Mouse (Mus musculus): ENCODE results near the gene Anapc11. TPM values are rescaled to one million over a fixed set of nuclear protein-coding genes. Genes with fewer than 3 reads are reported as not detected.
A peak's percentile ranks its signal among the peaks of the same experiment; 100 is the strongest.

Gene Anapc11
- polyA plus RNA-seq, 1 experiment from 2014 or later = 192 TPM

GRCm38 (mm10) chr11:120583937-120584336 is 14.3 kb upstream of the Anapc11 start:
- 100% methylated on average over 1 of the region's 1 CpGs for WGBS
- Histone ChIP-seq H3K9ac (no peak overlapping the region), H3K4me3 (no peak overlapping the region), H3K4me2 (no peak overlapping the region), H3K4me1 (replicated peaks) (peaks cover 27% of the 10 kb centered on the region), H3K9me3 (no peaks in the 10 kb centered on the region), H3K36me3 (peaks cover 60% of the 10 kb centered on the region), H3K27ac (replicated peaks) (no peak overlapping the region), H3K27me3 (no peaks in the 10 kb centered on the region)
- ATAC-seq (ENCODE audit: low read depth) = no peak

GRCm38 (mm10) chr11:120588531-120588930 is 9.7 kb upstream of the Anapc11 start:
- Histone ChIP-seq H3K27me3 (no peaks in the 10 kb centered on the region), H3K4me2 (no peak overlapping the region), H3K9me3 (no peaks in the 10 kb centered on the region), H3K4me1 (replicated peaks) (no peaks in the 10 kb centered on the region), H3K9ac (no peak overlapping the region), H3K36me3 (peaks cover 97% of the 10 kb centered on the region), H3K27ac (replicated peaks) (no peak overlapping the region), H3K4me3 (no peak overlapping the region)
- 93% methylated on average over 6 of the region's 6 CpGs for WGBS
- ATAC-seq (ENCODE audit: low read depth) = no peak

GRCm38 (mm10) chr11:120597240-120598235 is 683 bp upstream of the Anapc11 start:
- Histone ChIP-seq H3K9ac (peak overlapping the region; percentile 98), H3K4me1 (replicated peaks) (peaks cover 34% of the 10 kb centered on the region), H3K36me3 (peaks cover 63% of the 10 kb centered on the region), H3K27me3 (no peaks in the 10 kb centered on the region), H3K4me3 (peak overlapping the region; percentile 99), H3K27ac (replicated peaks) (peak overlapping the region; percentile 93), H3K4me2 (peak overlapping the region; percentile 99), H3K9me3 (no peaks in the 10 kb centered on the region)
- ATAC-seq (ENCODE audit: low read depth) = peak; percentile 71
- WGBS = 6% methylated on average over 92 of the region's 99 CpGs

GRCm38 (mm10) chr11:120598990-120599549 is 849 bp downstream of the Anapc11 start:
- Histone ChIP-seq H3K36me3 (peaks cover 62% of the 10 kb centered on the region), H3K9me3 (no peaks in the 10 kb centered on the region), H3K9ac (peak overlapping the region; percentile 98), H3K27ac (replicated peaks) (peak overlapping the region; percentile 93), H3K4me1 (replicated peaks) (peaks cover 34% of the 10 kb centered on the region), H3K4me3 (peak overlapping the region; percentile 99), H3K27me3 (no peaks in the 10 kb centered on the region), H3K4me2 (peak overlapping the region; percentile 99)
- WGBS = 48% methylated on average over 17 of the region's 17 CpGs
- no peak for ATAC-seq (ENCODE audit: low read depth)

- 94% methylated on average over 3 of the region's 3 CpGs for WGBS
- no peak overlapping the region for H3K27ac ChIP-seq (replicated peaks)
- H3K27me3 ChIP-seq = no peaks in the 10 kb centered on the region
- no peak for ATAC-seq (ENCODE audit: low read depth)
- no peak overlapping the region for H3K9ac ChIP-seq
- peaks cover 63% of the 10 kb centered on the region for H3K36me3 ChIP-seq
- peaks cover 34% of the 10 kb centered on the region for H3K4me1 ChIP-seq (replicated peaks)
- H3K4me2 ChIP-seq = no peak overlapping the region
- no peaks in the 10 kb centered on the region for H3K9me3 ChIP-seq
- no peak overlapping the region for H3K4me3 ChIP-seq
These were observed 2.5 kb downstream of the Anapc11 start for GRCm38 (mm10) chr11:120600716-120601115.

GRCm38 (mm10) chr11:120603545-120603944 is 5.3 kb downstream of the Anapc11 start:
- Histone ChIP-seq H3K36me3 (peaks cover 66% of the 10 kb centered on the region), H3K9ac (no peak overlapping the region), H3K4me3 (no peak overlapping the region), H3K4me1 (replicated peaks) (peaks cover 24% of the 10 kb centered on the region), H3K4me2 (no peak overlapping the region), H3K27me3 (peaks cover 3% of the 10 kb centered on the region), H3K27ac (replicated peaks) (no peak overlapping the region), H3K9me3 (no peaks in the 10 kb centered on the region)
- no peak for ATAC-seq (ENCODE audit: low read depth)
- WGBS = 84% methylated on average over 2 of the region's 2 CpGs

- Histone ChIP-seq H3K9ac (no peak overlapping the region), H3K4me1 (replicated peaks) (peaks cover 18% of the 10 kb centered on the region)
- ATAC-seq (ENCODE audit: low read depth) = no peak
These were observed 7.4 kb downstream of the Anapc11 start for GRCm38 (mm10) chr11:120605667-120606066.

GRCm38 (mm10) chr11:120606764-120607163 is 8.5 kb downstream of the Anapc11 start:
- no peak overlapping the region for H3K9ac ChIP-seq
- H3K27me3 ChIP-seq = peaks cover 16% of the 10 kb centered on the region
- no peak overlapping the region for H3K27ac ChIP-seq (replicated peaks)
- H3K4me2 ChIP-seq = no peak overlapping the region
- H3K9me3 ChIP-seq = no peaks in the 10 kb centered on the region
- peaks cover 74% of the 10 kb centered on the region for H3K36me3 ChIP-seq
- H3K4me3 ChIP-seq = no peak overlapping the region
- H3K4me1 ChIP-seq (replicated peaks) = peaks cover 18% of the 10 kb centered on the region
- WGBS = 70% methylated on average over 4 of the region's 4 CpGs
- ATAC-seq (ENCODE audit: low read depth) = no peak

More at GRCm38 (mm10) chr11:120605667-120606066, 7.4 kb downstream of the Anapc11 start:
- Histone ChIP-seq H3K4me3 (no peak overlapping the region), H3K36me3 (peaks cover 71% of the 10 kb centered on the region), H3K9me3 (no peaks in the 10 kb centered on the region), H3K27ac (replicated peaks) (no peak overlapping the region), H3K27me3 (peaks cover 16% of the 10 kb centered on the region), H3K4me2 (no peak overlapping the region)
- whole genome bisulfite sequencing = 92% methylated on average over 7 of the region's 7 CpGs

GRCm38 (mm10) chr11:120608241-120609034 is 10.2 kb downstream of the Anapc11 start, which contains the start of gene Npb:
Npb (plus strand) TSS chr11:120608477.
- peaks cover 74% of the 10 kb centered on the region for H3K36me3 ChIP-seq
- H3K4me2 ChIP-seq = peak within 1 kb of the TSS; percentile 51
- peaks cover 16% of the 10 kb centered on the region for H3K27me3 ChIP-seq
- peaks cover 18% of the 10 kb centered on the region for H3K4me1 ChIP-seq (replicated peaks)
- no peak; the same call in 1 of the 2 replicates for ATAC-seq (ENCODE audit: low read depth)
- peak within 1 kb of the TSS; percentile 62 for H3K9ac ChIP-seq
- peak within 1 kb of the TSS; percentile 24 for H3K4me3 ChIP-seq
- WGBS = 4% methylated on average over 45 of the region's 45 CpGs
- H3K27ac ChIP-seq (replicated peaks) = no peak within 1 kb of the TSS
- no peaks in the 10 kb centered on the region for H3K9me3 ChIP-seq

GRCm38 (mm10) chr11:120609250-120609649 is 11.0 kb downstream of the Anapc11 start:
- WGBS = 44% methylated on average over 8 of the region's 8 CpGs

GRCm38 (mm10) chr11:120610477-120611046 is 12.3 kb downstream of the Anapc11 start:
- no peak overlapping the region for H3K4me2 ChIP-seq
- no peak overlapping the region for H3K4me3 ChIP-seq
- ATAC-seq (ENCODE audit: low read depth) = no peak
- H3K4me1 ChIP-seq (replicated peaks) = peaks cover 25% of the 10 kb centered on the region
- no peak overlapping the region for H3K27ac ChIP-seq (replicated peaks)
- peaks cover 69% of the 10 kb centered on the region for H3K36me3 ChIP-seq
- no peaks in the 10 kb centered on the region for H3K9me3 ChIP-seq
- no peak overlapping the region for H3K9ac ChIP-seq
- H3K27me3 ChIP-seq = peaks cover 16% of the 10 kb centered on the region
- 88% methylated on average over 9 of the region's 9 CpGs for WGBS

More at GRCm38 (mm10) chr11:120609250-120609649, 11.0 kb downstream of the Anapc11 start:
- no peak overlapping the region for H3K27ac ChIP-seq (replicated peaks)
- H3K27me3 ChIP-seq = peaks cover 16% of the 10 kb centered on the region
- no peak overlapping the region for H3K4me2 ChIP-seq
- peaks cover 74% of the 10 kb centered on the region for H3K36me3 ChIP-seq
- no peak for ATAC-seq (ENCODE audit: low read depth)
- no peak overlapping the region for H3K4me3 ChIP-seq
- peak overlapping the region; percentile 62; the same call in 1 of the 2 replicates for H3K9ac ChIP-seq
- H3K4me1 ChIP-seq (replicated peaks) = peaks cover 18% of the 10 kb centered on the region
- no peaks in the 10 kb centered on the region for H3K9me3 ChIP-seq

Data from neural tube, embryonic 13.5 days (tissue).